Mouse (Mus musculus): ENCODE data around the gene Akap13. TPM values are rescaled to one million over a fixed set of nuclear protein-coding genes. Genes with fewer than 3 reads are reported as not detected.

Akap13 gene
- total and polyA plus RNA-seq, 2 experiments from 2014 or later: 34.2 to 113 TPM

GRCm38 (mm10) chr7:75582091-75582490 lies 126.8 kb downstream of the Akap13 start:
- Histone ChIP-seq H3K4me1 (ENCODE audit: control insufficient read depth, insufficient read depth) (peaks cover 41% of the 10 kb centered on the region), H3K27ac (ENCODE audit: low read depth) (no peak overlapping the region), H3K36me3 (replicated peaks; ENCODE audit: control insufficient read depth, insufficient read depth, low read length) (peaks cover 22% of the 10 kb centered on the region), H3K9me3 (replicated peaks; ENCODE audit: control insufficient read depth, low read length) (no peaks in the 10 kb centered on the region), H3K27me3 (ENCODE audit: control insufficient read depth, insufficient read depth, low read length) (no peaks in the 10 kb centered on the region), H3K4me3 (ENCODE audit: low read depth, low read length) (no peak overlapping the region), H3K4me2 (ENCODE audit: low read depth, low read length) (no peak overlapping the region), H3K9ac (replicated peaks; ENCODE audit: low read depth, low read length) (no peak overlapping the region)
- no peak for TF ChIP-seq EP300 (IDR thresholded peaks at IDR 0.05; ENCODE audit: low read depth)
- no peak for TF ChIP-seq CTCF (IDR thresholded peaks at IDR 0.05; ENCODE audit: low read depth)
- DNase-seq (ENCODE audit: low spot score) (no peak), ATAC-seq (ENCODE audit: insufficient read depth, low read depth) (no peak)
- 52% methylated on average over 4 of the region's 4 CpGs for WGBS

- no peaks in the 10 kb centered on the region for H3K27me3 ChIP-seq (ENCODE audit: control insufficient read depth, insufficient read depth, low read length)
- H3K4me1 ChIP-seq (ENCODE audit: control insufficient read depth, insufficient read depth): peaks cover 41% of the 10 kb centered on the region
- no peak overlapping the region for H3K4me3 ChIP-seq (ENCODE audit: low read depth, low read length)
- peak overlapping the region; percentile 31; the same call in 1 of the 2 replicates for H3K27ac ChIP-seq (ENCODE audit: low read depth)
- H3K4me2 ChIP-seq (ENCODE audit: low read depth, low read length): no peak overlapping the region
- DNase-seq (ENCODE audit: low spot score) (peak; percentile 65), ATAC-seq (ENCODE audit: insufficient read depth, low read depth) (peak; percentile 52; the same call in 1 of the 2 replicates)
- H3K36me3 ChIP-seq (replicated peaks; ENCODE audit: control insufficient read depth, insufficient read depth, low read length): peaks cover 22% of the 10 kb centered on the region
- no peak overlapping the region for H3K9ac ChIP-seq (replicated peaks; ENCODE audit: low read depth, low read length)
- WGBS: 28% methylated on average over 2 of the region's 2 CpGs
- no peak for TF ChIP-seq EP300 (IDR thresholded peaks at IDR 0.05; ENCODE audit: low read depth)
- no peak for TF ChIP-seq CTCF (IDR thresholded peaks at IDR 0.05; ENCODE audit: low read depth)
- no peaks in the 10 kb centered on the region for H3K9me3 ChIP-seq (replicated peaks; ENCODE audit: control insufficient read depth, low read length)
Observed at GRCm38 (mm10) chr7:75584100-75584499, 128.8 kb downstream of the Akap13 start.

- Histone ChIP-seq H3K27ac (ENCODE audit: low read depth) (peak overlapping the region; percentile 53), H3K4me2 (ENCODE audit: low read depth, low read length) (no peak overlapping the region), H3K9ac (replicated peaks; ENCODE audit: low read depth, low read length) (no peak overlapping the region), H3K36me3 (replicated peaks; ENCODE audit: control insufficient read depth, insufficient read depth, low read length) (peaks cover 13% of the 10 kb centered on the region), H3K27me3 (ENCODE audit: control insufficient read depth, insufficient read depth, low read length) (no peaks in the 10 kb centered on the region), H3K4me3 (ENCODE audit: low read depth, low read length) (no peak overlapping the region), H3K9me3 (replicated peaks; ENCODE audit: control insufficient read depth, low read length) (no peaks in the 10 kb centered on the region), H3K4me1 (ENCODE audit: control insufficient read depth, insufficient read depth) (peaks cover 41% of the 10 kb centered on the region)
- DNase-seq (ENCODE audit: low spot score) (no peak), ATAC-seq (ENCODE audit: insufficient read depth, low read depth) (no peak)
- no peak for TF ChIP-seq EP300 (IDR thresholded peaks at IDR 0.05; ENCODE audit: low read depth)
- TF ChIP-seq CTCF (IDR thresholded peaks at IDR 0.05; ENCODE audit: low read depth): no peak
- 84% methylated on average over 6 of the region's 6 CpGs for WGBS
Observed at GRCm38 (mm10) chr7:75585409-75585808, 130.1 kb downstream of the Akap13 start.

GRCm38 (mm10) chr7:75586113-75586512 lies 130.8 kb downstream of the Akap13 start:
- ATAC-seq (ENCODE audit: insufficient read depth, low read depth) (peak; percentile 81), DNase-seq (ENCODE audit: low spot score) (peak; percentile 74)
- TF ChIP-seq EP300 (IDR thresholded peaks at IDR 0.05; ENCODE audit: low read depth) (no peak), CTCF (IDR thresholded peaks at IDR 0.05; ENCODE audit: low read depth) (0 out of 2 replicates have a peak, but pooled peaks have one; percentile 6)
- no peaks in the 10 kb centered on the region for H3K27me3 ChIP-seq (ENCODE audit: control insufficient read depth, insufficient read depth, low read length)
- H3K27ac ChIP-seq (ENCODE audit: low read depth): peak overlapping the region; percentile 53
- peaks cover 6% of the 10 kb centered on the region for H3K36me3 ChIP-seq (replicated peaks; ENCODE audit: control insufficient read depth, insufficient read depth, low read length)
- 4% methylated on average over 14 of the region's 14 CpGs for WGBS
- H3K4me1 ChIP-seq (ENCODE audit: control insufficient read depth, insufficient read depth): peaks cover 41% of the 10 kb centered on the region
- H3K9ac ChIP-seq (replicated peaks; ENCODE audit: low read depth, low read length): no peak overlapping the region
- peak overlapping the region; percentile 12; the same call in 1 of the 2 replicates for H3K4me3 ChIP-seq (ENCODE audit: low read depth, low read length)
- peak overlapping the region; percentile 4; the same call in 1 of the 2 replicates for H3K4me2 ChIP-seq (ENCODE audit: low read depth, low read length)
- no peaks in the 10 kb centered on the region for H3K9me3 ChIP-seq (replicated peaks; ENCODE audit: control insufficient read depth, low read length)

- WGBS: 70% methylated on average over 5 of the region's 5 CpGs
- Histone ChIP-seq H3K4me1 (ENCODE audit: control insufficient read depth, insufficient read depth) (peaks cover 33% of the 10 kb centered on the region), H3K9ac (replicated peaks; ENCODE audit: low read depth, low read length) (no peak overlapping the region), H3K27me3 (ENCODE audit: control insufficient read depth, insufficient read depth, low read length) (no peaks in the 10 kb centered on the region), H3K36me3 (replicated peaks; ENCODE audit: control insufficient read depth, insufficient read depth, low read length) (no peaks in the 10 kb centered on the region), H3K4me3 (ENCODE audit: low read depth, low read length) (peak overlapping the region; percentile 9; the same call in 1 of the 2 replicates), H3K9me3 (replicated peaks; ENCODE audit: control insufficient read depth, low read length) (no peaks in the 10 kb centered on the region), H3K4me2 (ENCODE audit: low read depth, low read length) (peak overlapping the region; percentile 25; the same call in 1 of the 2 replicates), H3K27ac (ENCODE audit: low read depth) (no peak overlapping the region)
- no peak for TF ChIP-seq CTCF (IDR thresholded peaks at IDR 0.05; ENCODE audit: low read depth)
- TF ChIP-seq EP300 (IDR thresholded peaks at IDR 0.05; ENCODE audit: low read depth): no peak
- DNase-seq (ENCODE audit: low spot score): no peak
- no peak for ATAC-seq (ENCODE audit: insufficient read depth, low read depth)
Observed at GRCm38 (mm10) chr7:75587727-75588126, 132.4 kb downstream of the Akap13 start.

Data from heart, postnatal 0 days (tissue).